Mouse (Mus musculus): Measurements from ENCODE around the gene 1700012P22Rik.
A peak's percentile ranks its signal among the peaks of the same experiment; 100 is the strongest.

1700012P22Rik gene

DNA sequence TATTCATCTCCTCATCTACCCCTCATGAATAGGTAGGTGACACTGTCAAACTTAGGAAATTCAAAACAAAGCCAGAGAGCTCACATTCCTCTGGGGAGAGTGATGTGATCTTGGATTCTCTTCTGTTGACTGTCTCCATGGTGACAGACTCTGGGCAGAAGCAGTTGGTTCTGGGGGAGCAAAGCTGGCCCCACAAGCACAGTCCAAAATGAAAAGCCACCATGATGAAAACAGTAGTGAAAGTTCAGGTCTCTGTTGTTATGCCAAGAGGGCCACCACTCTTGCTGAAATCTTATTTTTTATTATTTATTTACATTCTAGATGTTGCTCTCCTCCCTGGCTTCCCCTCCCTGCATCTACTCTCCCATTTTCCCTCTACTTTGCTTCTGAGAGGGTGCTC is at the start of gene 1700012P22Rik:
Gene 1700012P22Rik (minus strand): TSS at position 101 of the 400 bp plus-strand sequence.
- DNase-seq, result no peak

DNA sequence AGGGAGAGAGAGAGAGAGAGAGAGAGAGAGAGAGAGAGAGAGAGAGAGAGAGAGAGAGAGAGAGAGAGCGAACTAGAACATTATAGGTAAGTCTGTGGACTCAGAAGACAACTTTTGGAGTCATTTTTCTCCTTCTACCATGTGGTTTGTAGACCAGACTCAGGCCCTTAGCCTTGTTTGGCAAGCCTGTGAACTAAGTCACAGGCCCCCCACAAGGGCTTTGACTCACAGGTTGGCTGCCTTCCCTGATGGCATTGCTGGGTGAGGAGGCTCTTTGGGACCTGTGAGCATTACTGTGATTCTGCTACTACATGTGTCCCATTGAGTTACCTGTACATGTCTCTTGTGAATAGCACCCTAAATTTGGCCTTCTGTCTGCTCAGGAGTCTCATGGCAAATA is 29.5 kb upstream of the 1700012P22Rik start:
- no peak for DNase-seq

DNA sequence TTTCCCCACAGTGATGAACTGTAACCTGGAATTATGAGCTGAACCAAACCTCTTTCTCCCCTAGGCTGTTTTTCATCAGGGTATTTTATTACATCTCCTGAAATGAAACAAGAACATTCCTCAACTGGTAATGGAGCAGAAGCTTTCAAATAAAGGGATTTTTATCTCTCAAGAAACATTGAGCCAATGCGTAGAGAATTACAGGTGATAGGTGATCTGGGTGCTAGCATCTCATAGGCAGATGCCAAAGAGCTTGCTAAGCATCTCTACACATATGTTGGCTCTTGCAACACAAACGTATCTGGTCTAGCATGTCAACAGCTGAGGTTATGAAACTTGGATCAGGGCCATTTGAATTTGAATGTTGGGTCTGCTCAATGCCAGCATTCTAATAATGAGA is 26.6 kb upstream of the 1700012P22Rik start:
- DNase-seq, result no peak

- DNase-seq, result no peak
Observed at GRCm38 (mm10) chr4:144463656-144464055, 25.1 kb upstream of the 1700012P22Rik start, which contains the start of gene Aadacl3. Gene Aadacl3, minus strand, starts transcription at chr4:144463756.

DNA sequence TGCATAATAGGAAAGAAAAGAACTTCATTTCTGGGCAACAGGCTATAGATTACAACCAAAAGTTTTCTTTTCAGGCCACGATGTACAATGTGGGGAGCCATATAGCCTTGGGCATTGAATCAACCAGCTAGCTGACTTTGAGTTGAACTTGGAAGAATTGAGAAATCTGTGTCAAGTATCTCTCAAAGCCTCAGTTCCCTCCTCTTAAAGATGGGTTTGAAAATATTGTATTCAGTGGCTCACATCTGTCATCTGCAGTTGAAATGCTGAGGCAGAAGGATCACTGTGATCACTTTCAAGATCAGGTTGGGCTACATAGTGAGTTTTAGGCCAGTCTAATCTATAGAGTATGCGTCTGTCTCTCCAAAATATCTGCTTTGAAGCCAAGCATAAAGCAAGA is 14.6 kb upstream of the 1700012P22Rik start, which contains the start of gene Gm9944:
Gene Gm9944 (minus strand): TSS at position 101 of the 400 bp plus-strand sequence.
- no peak for DNase-seq

DNA sequence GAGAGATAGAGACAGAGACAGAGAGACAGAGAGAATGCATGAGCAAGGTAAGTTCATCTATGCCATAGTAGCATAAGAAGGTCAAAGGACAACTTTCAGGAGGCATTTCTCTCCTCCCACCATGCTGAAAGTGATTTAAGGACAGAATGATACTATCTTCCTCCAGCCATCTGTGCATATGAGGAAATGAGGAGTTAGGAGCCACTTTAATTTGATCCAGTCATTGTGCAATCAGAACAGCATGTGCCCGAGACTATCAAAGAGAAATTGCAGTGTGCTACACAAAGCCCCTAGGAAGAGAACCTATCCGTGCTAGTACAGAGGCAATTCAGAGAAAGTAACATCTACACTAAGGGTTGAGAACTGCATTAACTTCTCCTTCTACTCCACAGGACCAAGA is 10.0 kb upstream of the 1700012P22Rik start:
- DNase-seq, result no peak

GRCm38 (mm10) chr4:144441582-144441981 is 3.0 kb upstream of the 1700012P22Rik start:
- DNase-seq, result no peak

- DNase-seq, result no peak
Observed at GRCm38 (mm10) chr4:144441095-144441494, 2.5 kb upstream of the 1700012P22Rik start.

DNA sequence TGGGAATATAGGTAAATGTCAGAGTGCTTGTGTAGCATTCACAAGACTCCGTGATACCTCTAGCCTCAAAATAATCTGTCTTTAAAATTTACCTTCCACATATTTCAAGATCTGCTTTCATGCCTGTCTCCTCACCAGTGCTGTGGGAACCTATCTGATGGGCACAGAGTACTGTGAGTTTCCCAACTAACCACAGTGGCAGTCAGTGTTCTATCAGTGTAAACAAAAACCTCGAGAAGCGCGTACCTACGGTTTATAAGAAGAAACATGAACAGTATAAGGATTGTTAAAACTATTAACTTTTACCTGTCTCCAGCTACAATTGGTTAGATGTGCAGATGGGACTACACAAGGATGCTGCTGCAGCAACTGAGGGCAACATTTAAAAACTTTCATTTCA is 5.4 kb downstream of the 1700012P22Rik start:
- DNase-seq, result no peak

GRCm38 (mm10) chr4:144430723-144431122 is 7.8 kb downstream of the 1700012P22Rik start:
- no peak for DNase-seq

DNA sequence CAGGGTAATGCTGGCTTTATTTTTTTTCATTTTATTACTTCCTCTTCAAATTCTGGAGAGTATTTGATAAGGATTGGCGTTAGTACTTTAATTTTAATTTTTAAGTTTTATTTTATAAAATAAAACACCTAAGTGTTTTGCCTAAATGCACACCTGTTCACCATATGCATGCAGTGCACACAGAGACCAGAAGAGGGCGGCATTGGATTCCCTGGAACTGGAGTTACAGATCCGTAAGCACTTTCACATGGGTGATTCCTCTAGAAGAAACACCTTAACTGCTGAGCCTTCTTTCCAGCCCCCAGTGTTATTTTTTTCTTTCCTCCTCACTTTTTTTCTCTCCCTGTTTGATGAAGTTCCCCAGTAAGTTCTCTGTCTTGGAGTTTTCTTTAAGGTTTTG is 9.7 kb downstream of the 1700012P22Rik start:
- peak; percentile 48 to 54 for DNase-seq

GRCm38 (mm10) chr4:144424590-144424989 is 14.0 kb downstream of the 1700012P22Rik start:
- no peak for DNase-seq

DNA sequence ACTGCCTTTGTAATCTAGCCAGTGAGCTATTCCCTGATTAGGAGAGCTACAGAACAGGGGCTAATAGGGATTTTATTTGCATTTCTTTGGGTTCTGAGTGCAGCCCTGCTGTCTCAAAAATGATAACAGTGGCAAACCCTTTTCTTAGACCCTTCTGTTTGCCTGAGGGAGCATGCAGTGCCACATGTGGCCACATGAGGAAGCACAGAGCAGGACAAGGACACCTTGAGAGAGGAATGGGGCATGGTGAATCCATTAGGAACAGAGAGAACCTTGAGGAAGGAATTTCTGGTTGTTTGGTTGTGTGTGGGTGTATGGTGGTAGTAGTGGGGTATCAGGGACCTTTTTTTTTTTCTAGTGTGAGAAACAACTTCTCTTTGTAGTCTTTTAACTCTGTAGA is 17.9 kb downstream of the 1700012P22Rik start:
- peak; percentile 13 to 22 for DNase-seq

GRCm38 (mm10) chr4:144408290-144408689 is 30.3 kb downstream of the 1700012P22Rik start, which contains the start of gene Pramef12:
Gene Pramef12, minus strand, starts transcription at chr4:144408464.
- DNase-seq, result no peak

- no peak for DNase-seq
Observed at GRCm38 (mm10) chr4:144406261-144406660, 32.3 kb downstream of the 1700012P22Rik start.

GRCm38 (mm10) chr4:144404456-144405086 is 34.0 kb downstream of the 1700012P22Rik start:
- DNase-seq, result peak; percentile 58 to 73

DNA sequence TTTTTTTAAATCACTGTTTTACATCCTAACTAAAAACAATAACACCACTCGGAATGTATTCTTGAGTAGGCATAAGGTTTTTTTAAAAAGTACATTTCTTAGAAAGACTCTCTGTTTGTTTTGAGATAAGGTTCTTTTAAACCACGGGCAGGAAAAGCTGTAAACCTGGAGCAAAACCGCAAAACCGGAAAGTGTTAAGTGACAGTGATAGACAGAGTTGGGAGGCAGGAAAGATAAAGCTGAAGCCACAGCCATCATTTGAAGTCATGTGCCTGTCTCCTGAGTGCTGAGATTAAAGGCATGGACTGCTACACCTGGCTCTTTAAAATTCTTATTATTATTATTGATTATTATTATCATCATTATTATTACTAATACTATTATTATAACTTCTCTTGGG is 35.9 kb downstream of the 1700012P22Rik start:
- DNase-seq, result no peak

GRCm38 (mm10) chr4:144396316-144396715 is 42.3 kb downstream of the 1700012P22Rik start:
- DNase-seq, result no peak

DNA sequence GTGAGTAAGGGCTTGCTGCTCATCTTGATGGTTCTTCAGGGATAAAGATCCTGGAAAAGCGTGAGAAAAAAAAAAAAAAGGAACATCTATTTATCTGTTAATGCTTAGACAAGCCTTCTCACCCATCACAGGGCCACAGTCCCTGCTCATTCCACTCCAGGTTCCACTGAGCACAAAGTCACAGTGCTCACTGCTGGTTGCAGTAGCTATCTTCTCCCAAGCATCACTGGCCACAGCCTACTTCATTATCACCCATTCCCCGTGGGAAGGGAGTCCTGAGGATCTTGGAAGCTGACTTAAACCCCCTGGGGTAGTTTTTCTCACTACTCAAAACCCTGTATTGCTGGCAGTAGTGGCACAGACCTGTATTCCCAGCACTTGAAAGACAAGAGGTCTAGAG is 60.7 kb downstream of the 1700012P22Rik start, which contains the start of gene Pramef20:
Gene Pramef20 (minus strand): TSS at position 23 of the 400 bp plus-strand sequence.
- no peak for DNase-seq

All from kidney, postnatal 4 days (tissue).